Mouse (Mus musculus) hindbrain, embryonic 16.5 days (tissue): Measurements from ENCODE around the gene Foxf2. TPM values are rescaled to one million over a fixed set of nuclear protein-coding genes. Genes with fewer than 3 reads are reported as not detected.

ENCODE experiments used
- ATAC-seq: fragments of 200-750 bp; cut with Nextera tagmentation; 2 replicates; pipeline ENCODE4 v1.8.0; 2017; ENCODE audit warnings: moderate TSS enrichment, moderate library complexity
- H3K27ac ChIP-seq: fragments of 300-500 bp; sonication (generic); 2 replicates; pipeline ENCODE4 v1.5.1; 2014; ENCODE audit warnings: low read depth, mild to moderate bottlenecking, control low read depth, low read length, moderate library complexity
- H3K27me3 ChIP-seq: fragments of 300-500 bp; sonication (generic); replicated peaks from 2 replicates; pipeline ENCODE4 v1.6.1; 2014; ENCODE audit warnings: low read length; ENCODE audit not compliant: control insufficient read depth, insufficient read depth
- H3K36me3 ChIP-seq: fragments of 300-500 bp; sonication (generic); 2 replicates; pipeline ENCODE4 v1.6.1; 2014; ENCODE audit warnings: mild to moderate bottlenecking, low read length, moderate library complexity, mixed read lengths; ENCODE audit not compliant: control insufficient read depth, insufficient read depth
- H3K4me1 ChIP-seq: fragments of 300-500 bp; sonication (generic); 2 replicates; pipeline ENCODE4 v1.6.1; 2014; ENCODE audit warnings: low read depth, low read length; ENCODE audit not compliant: control insufficient read depth, insufficient read depth
- H3K4me2 ChIP-seq: fragments of 300-500 bp; sonication (generic); 2 replicates; pipeline ENCODE4 v1.6.1; 2014; ENCODE audit warnings: mild to moderate bottlenecking, low read length, control low read depth, moderate library complexity
- H3K4me3 ChIP-seq: fragments of 300-500 bp; sonication (generic); 2 replicates; pipeline ENCODE4 v1.5.1; 2014; ENCODE audit warnings: mild to moderate bottlenecking, low read length, control low read depth, moderate library complexity
- H3K9ac ChIP-seq: fragments of 300-500 bp; sonication (generic); 2 replicates; pipeline ENCODE4 v1.6.1; 2014; ENCODE audit warnings: low read depth, mild to moderate bottlenecking, control low read depth, low read length, moderate library complexity
- H3K9me3 ChIP-seq: fragments of 300-500 bp; sonication (generic); 2 replicates; pipeline ENCODE4 v1.6.1; 2014; ENCODE audit warnings: mild to moderate bottlenecking, low read length, moderate library complexity; ENCODE audit not compliant: control insufficient read depth
- WGBS: fragments of 180-500 bp; shearing (Covaris S2); extraction: QIAGEN DNeasy Blood & Tissue Kit; methylation state at CpG from one replicate; pipeline ENCODE4 v1.1.7; 2014; 5-methylcytosine and 5-hydroxymethylcytosine counted together
- polyA plus RNA-seq: library from polyadenylated mRNA; unstranded; fragments of >200 nt; fragmentation: Nextera tagmentation; extraction: Ambion mirVana; gene quantifications from 2 replicates; pipeline ENCODE4 v1.2.1, GENCODE M21; 2015

Gene Foxf2
- polyA plus RNA-seq, 1 experiment from 2014 or later: 4.2 TPM

GRCm38 (mm10) chr13:31630051-31630450, 4.4 kb downstream of the Foxf2 start:
- ATAC-seq: no peak
- no peaks in the 10 kb centered on the region for H3K9me3 ChIP-seq
- no peak overlapping the region for H3K27ac ChIP-seq
- H3K27me3 ChIP-seq: peaks cover 54% of the 10 kb centered on the region
- 3% methylated on average over 12 of the region's 12 CpGs for whole genome bisulfite sequencing
- peak overlapping the region; percentile 55; the same call in 1 of the 2 replicates for H3K4me2 ChIP-seq
- H3K36me3 ChIP-seq: no peaks in the 10 kb centered on the region
- no peak overlapping the region for H3K9ac ChIP-seq
- H3K4me1 ChIP-seq: peaks cover 27% of the 10 kb centered on the region
- H3K4me3 ChIP-seq: peak overlapping the region; percentile 37

- Histone ChIP-seq H3K4me2 (no peak overlapping the region), H3K4me3 (no peak overlapping the region), H3K9me3 (no peaks in the 10 kb centered on the region), H3K27me3 (peaks cover 49% of the 10 kb centered on the region), H3K27ac (no peak overlapping the region), H3K4me1 (peaks cover 22% of the 10 kb centered on the region), H3K9ac (no peak overlapping the region), H3K36me3 (no peaks in the 10 kb centered on the region)
- no peak for ATAC-seq
- WGBS: 3% methylated on average over 10 of the region's 10 CpGs
Observed at GRCm38 (mm10) chr13:31630551-31630950, 4.9 kb downstream of the Foxf2 start.

GRCm38 (mm10) chr13:31631291-31631690, 5.7 kb downstream of the Foxf2 start:
- H3K36me3 ChIP-seq: no peaks in the 10 kb centered on the region
- 20% methylated on average over 3 of the region's 3 CpGs for WGBS
- no peak overlapping the region for H3K4me2 ChIP-seq
- peaks cover 49% of the 10 kb centered on the region for H3K27me3 ChIP-seq
- H3K9me3 ChIP-seq: no peaks in the 10 kb centered on the region
- peaks cover 15% of the 10 kb centered on the region for H3K4me1 ChIP-seq
- no peak overlapping the region for H3K9ac ChIP-seq
- no peak overlapping the region for H3K27ac ChIP-seq
- no peak overlapping the region for H3K4me3 ChIP-seq
- no peak for ATAC-seq

- WGBS: 1% methylated on average over 13 of the region's 13 CpGs
- Histone ChIP-seq H3K27ac (no peak overlapping the region), H3K9me3 (no peaks in the 10 kb centered on the region), H3K4me1 (peaks cover 8% of the 10 kb centered on the region), H3K9ac (no peak overlapping the region), H3K4me2 (no peak overlapping the region), H3K36me3 (no peaks in the 10 kb centered on the region), H3K4me3 (no peak overlapping the region), H3K27me3 (peaks cover 40% of the 10 kb centered on the region)
- ATAC-seq: 0 out of 2 replicates have a peak, but pooled peaks have one; percentile 35
Observed at GRCm38 (mm10) chr13:31632450-31632849, 6.8 kb downstream of the Foxf2 start.

- no peak for ATAC-seq
- Histone ChIP-seq H3K9me3 (no peaks in the 10 kb centered on the region), H3K27ac (no peak overlapping the region), H3K9ac (no peak overlapping the region), H3K4me3 (no peak overlapping the region), H3K4me2 (no peak overlapping the region), H3K4me1 (peaks cover 8% of the 10 kb centered on the region), H3K36me3 (no peaks in the 10 kb centered on the region), H3K27me3 (peaks cover 32% of the 10 kb centered on the region)
- WGBS: 80% methylated on average over 4 of the region's 4 CpGs
Observed at GRCm38 (mm10) chr13:31633259-31633658, 7.6 kb downstream of the Foxf2 start.

GRCm38 (mm10) chr13:31635546-31635945, 9.9 kb downstream of the Foxf2 start:
- Histone ChIP-seq H3K4me3 (no peak overlapping the region), H3K9ac (no peak overlapping the region), H3K4me1 (no peaks in the 10 kb centered on the region), H3K9me3 (no peaks in the 10 kb centered on the region), H3K27me3 (peaks cover 21% of the 10 kb centered on the region), H3K4me2 (no peak overlapping the region), H3K27ac (no peak overlapping the region), H3K36me3 (no peaks in the 10 kb centered on the region)
- WGBS: 71% methylated on average over 4 of the region's 4 CpGs
- ATAC-seq: no peak

GRCm38 (mm10) chr13:31641517-31641916, 15.9 kb downstream of the Foxf2 start:
- H3K9me3 ChIP-seq: no peaks in the 10 kb centered on the region
- WGBS: 84% methylated on average over 5 of the region's 5 CpGs
- no peak overlapping the region for H3K4me3 ChIP-seq
- no peaks in the 10 kb centered on the region for H3K4me1 ChIP-seq
- H3K27me3 ChIP-seq: no peaks in the 10 kb centered on the region
- H3K4me2 ChIP-seq: no peak overlapping the region
- H3K36me3 ChIP-seq: no peaks in the 10 kb centered on the region
- H3K9ac ChIP-seq: no peak overlapping the region
- H3K27ac ChIP-seq: no peak overlapping the region
- no peak for ATAC-seq

- Histone ChIP-seq H3K27ac (no peak overlapping the region), H3K4me3 (no peak overlapping the region), H3K36me3 (no peaks in the 10 kb centered on the region), H3K4me1 (no peaks in the 10 kb centered on the region), H3K4me2 (no peak overlapping the region), H3K27me3 (no peaks in the 10 kb centered on the region), H3K9me3 (no peaks in the 10 kb centered on the region), H3K9ac (no peak overlapping the region)
- ATAC-seq: no peak
- 81% methylated on average over 20 of the region's 20 CpGs for WGBS
Observed at GRCm38 (mm10) chr13:31652131-31652745, 26.6 kb downstream of the Foxf2 start.

- H3K9ac ChIP-seq: no peak overlapping the region
- 66% methylated on average over 4 of the region's 4 CpGs for WGBS
- no peaks in the 10 kb centered on the region for H3K36me3 ChIP-seq
- H3K27me3 ChIP-seq: no peaks in the 10 kb centered on the region
- no peak overlapping the region for H3K27ac ChIP-seq
- H3K4me2 ChIP-seq: no peak overlapping the region
- no peaks in the 10 kb centered on the region for H3K4me1 ChIP-seq
- no peak for ATAC-seq
- no peak overlapping the region for H3K4me3 ChIP-seq
- no peaks in the 10 kb centered on the region for H3K9me3 ChIP-seq
Observed at GRCm38 (mm10) chr13:31656249-31656648, 30.6 kb downstream of the Foxf2 start.
